Mouse (Mus musculus) G1E (cell line): ENCODE results near the gene Tshz2.

Experiments
- CTCF ChIP-seq: IDR thresholded peaks from 2 replicates; pipeline ENCODE4 v1.5.1; 2012; ENCODE audit warnings: low read depth, low read length, inconsistent platforms, mixed read lengths
- GATA1 ChIP-seq: IDR thresholded peaks from 2 replicates; pipeline ENCODE4 v1.6.1; 2012; ENCODE audit warnings: borderline replicate concordance, low read length, inconsistent platforms, mixed read lengths
- GATA2 ChIP-seq: IDR thresholded peaks from 2 replicates; pipeline ENCODE4 v1.6.1; 2012; ENCODE audit warnings: low read depth, low read length, inconsistent platforms, borderline replicate concordance

GRCm38 (mm10) chr2:170046371-170047145 is 413.7 kb downstream of the Tshz2 start:
- TF ChIP-seq GATA1 (no peak), GATA2 (no peak), CTCF (no peak)
